In the genomic region with DNA sequence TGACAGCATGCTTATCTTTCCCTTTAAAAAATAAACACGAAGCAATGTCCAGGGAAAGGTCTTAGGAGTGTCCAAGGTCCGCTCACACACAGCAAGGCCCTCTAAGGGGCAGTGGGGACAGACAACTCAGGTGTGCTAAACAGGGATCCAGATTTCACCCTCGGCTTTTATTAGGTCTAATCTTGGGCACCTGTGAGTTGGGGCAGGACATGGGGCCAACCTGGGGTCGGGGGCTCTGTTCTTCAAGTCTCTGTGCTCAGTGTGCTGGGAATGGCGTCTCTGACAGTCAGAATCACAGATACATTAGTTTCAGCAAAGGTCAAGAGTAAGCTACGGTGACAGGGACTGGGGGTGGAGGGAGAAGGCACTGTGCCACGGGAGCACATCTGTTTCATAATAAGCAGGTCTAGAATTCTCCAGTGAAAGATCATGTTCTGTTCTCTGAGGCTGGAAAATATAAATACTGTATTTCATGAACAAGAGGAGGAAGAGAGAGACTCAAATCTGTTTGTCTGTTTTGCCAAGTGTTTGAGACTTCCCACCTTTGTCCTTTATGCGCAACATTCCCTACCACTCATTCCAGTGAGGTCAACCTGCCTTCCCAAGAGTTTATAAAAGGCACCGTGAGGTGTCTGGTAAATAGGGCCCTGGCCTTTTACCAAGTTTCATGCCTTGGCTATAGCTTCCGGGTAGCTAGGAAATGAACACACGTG, we compare ENCODE assay signal across 9 mouse cellular contexts. TPM values are rescaled to one million over a fixed set of nuclear protein-coding genes. Genes with fewer than 3 reads are reported as not detected.
DNase-seq lines count a peak whose midpoint lies in the region; ATAC-seq lines count a peak whose summit lies in the region.
"Had no signal": no experiment of that assay in that cellular context is flagged by ENCODE, and none has a peak within 500 bp of the region (broad histone marks: within the 10 kb centered on the region; RNA-seq: fewer than 3 reads in every experiment).

No protein-coding gene starts in this region.

- H3K9me3 ChIP-seq in forebrain, embryonic 15.5 days = no peaks in the 10 kb centered on the region
- no peaks in the 10 kb centered on the region for H3K9me3 ChIP-seq in forebrain, embryonic 11.5 days (ENCODE audit: control insufficient read depth, low read length)
- no peaks in the 10 kb centered on the region for H3K9me3 ChIP-seq in limb, embryonic 13.5 days

- H3K4me1 ChIP-seq in forebrain, embryonic 15.5 days = peaks cover 25% of the 10 kb centered on the region
- H3K4me1 ChIP-seq in forebrain, embryonic 11.5 days (replicated peaks; ENCODE audit: control insufficient read depth, insufficient read depth, low read length) = no peaks in the 10 kb centered on the region
- peaks cover 42% of the 10 kb centered on the region for H3K4me1 ChIP-seq in limb, embryonic 13.5 days

- peak overlapping the region; percentile 71 for H3K27ac ChIP-seq in forebrain, embryonic 15.5 days (replicated peaks)
- H3K27ac ChIP-seq in forebrain, embryonic 11.5 days (ENCODE audit: low read depth, low read length) = no peak overlapping the region
- H3K27ac ChIP-seq in limb, embryonic 13.5 days = peak overlapping the region; percentile 83

- no peak overlapping the region for H3K9ac ChIP-seq in forebrain, embryonic 15.5 days (replicated peaks)
- no peak overlapping the region for H3K9ac ChIP-seq in forebrain, embryonic 11.5 days (ENCODE audit: low read length)
- H3K9ac ChIP-seq in limb, embryonic 13.5 days = no peak overlapping the region

- H3K36me3 ChIP-seq in forebrain, embryonic 15.5 days = 0 out of 2 replicates have a peak, but pooled peaks cover 2% of the 10 kb centered on the region
- no peaks in the 10 kb centered on the region for H3K36me3 ChIP-seq in forebrain, embryonic 11.5 days (ENCODE audit: control insufficient read depth, insufficient read depth, low read length)
- H3K36me3 ChIP-seq in limb, embryonic 13.5 days = peaks cover 7% of the 10 kb centered on the region

- no peak overlapping the region for H3K4me2 ChIP-seq in forebrain, embryonic 15.5 days (replicated peaks)
- no peak overlapping the region for H3K4me2 ChIP-seq in forebrain, embryonic 11.5 days (ENCODE audit: low read depth, low read length, severe bottlenecking)
- H3K4me2 ChIP-seq in limb, embryonic 13.5 days (replicated peaks) = no peak overlapping the region

- no peak for ATAC-seq in forebrain, embryonic 15.5 days (replicated peaks)
- ATAC-seq in forebrain, embryonic 11.5 days (replicated peaks; ENCODE audit: low FRiP score) = no peak
- ATAC-seq in limb, embryonic 13.5 days (ENCODE audit: low FRiP score, low read depth) = no peak

- 79% methylated on average over 11 of the region's 11 CpGs for WGBS in forebrain, embryonic 15.5 days
- WGBS in forebrain, embryonic 11.5 days = 84% methylated on average over 11 of the region's 11 CpGs
- WGBS in limb, embryonic 13.5 days = 65% methylated on average over 11 of the region's 11 CpGs

- no peak overlapping the region for H3K4me3 ChIP-seq in forebrain, embryonic 15.5 days
- no peak overlapping the region for H3K4me3 ChIP-seq in forebrain, embryonic 11.5 days (ENCODE audit: low read depth, low read length)
- no peak overlapping the region for H3K4me3 ChIP-seq in limb, embryonic 13.5 days

- no peak for DNase-seq in forebrain, embryonic 11.5 days (ENCODE audit: low spot score)
- peak; percentile 14 for DNase-seq in R1 (ENCODE audit: low read depth, low spot score)
- DNase-seq in gastrocnemius, postnatal 25 days = peak; percentile 35
- DNase-seq in cerebellum, adult 9-10 months = no peak
- DNase-seq in ovary, postnatal 36 days (ENCODE audit: low spot score) = no peak
- DNase-seq in layer of hippocampus, adult 9-10 months (ENCODE audit: low spot score) = no peak
- DNase-seq: retina, postnatal 1 day had no signal

- H3K27me3 ChIP-seq in forebrain, embryonic 15.5 days = no peaks in the 10 kb centered on the region; the same call in 1 of the 2 replicates
- no peaks in the 10 kb centered on the region for H3K27me3 ChIP-seq in forebrain, embryonic 11.5 days (ENCODE audit: control insufficient read depth, insufficient read depth, low read length)
- H3K27me3 ChIP-seq in limb, embryonic 13.5 days = no peaks in the 10 kb centered on the region

RNA-seq across cellular contexts. Expression of a gene that starts 55.1 kb away (rescaled TPM):
- polyA plus RNA-seq in forebrain, embryonic 15.5 days (2015; fragmentation: Nextera tagmentation; extraction: Ambion mirVana) = 0.55 and 0.87 TPM in 2 replicates
- polyA plus RNA-seq in forebrain, embryonic 11.5 days (2014; fragmentation: Nextera tagmentation; extraction: Ambion mirVana) = 0.95 and 1.0 TPM in 2 replicates
- 1 to 10 TPM; 1.5 to 2.0 TPM for total RNA-seq in gastrocnemius, postnatal 25 days (2021)
- polyA plus RNA-seq in limb, embryonic 13.5 days (2015; fragmentation: Nextera tagmentation; extraction: Ambion mirVana) = 1.0 and 1.1 TPM in 2 replicates

Comparison
In these comparisons a context has a peak if more than half of its experiments do, and no peak if none do; other contexts are left out.
1. DNase-seq: peak in R1 (single experiment) and gastrocnemius, postnatal 25 days (single experiment); none in forebrain, embryonic 11.5 days (single experiment), cerebellum, adult 9-10 months (single experiment), ovary, postnatal 36 days (single experiment) and layer of hippocampus, adult 9-10 months (single experiment).